Mouse (Mus musculus): ENCODE measurements around the gene Enkd1. TPM values are rescaled to one million over a fixed set of nuclear protein-coding genes. Genes with fewer than 3 reads are reported as not detected.

The Enkd1 gene
- 8.9 and 12.2 TPM in 2 replicates for polyA plus RNA-seq (2012; ENCODE audit: low replicate concordance)

GRCm38 (mm10) chr8:105707498-105708403 is at the start of gene Enkd1, which contains the start of gene 4933405L10Rik:
Enkd1 (minus strand) TSS chr8:105708210.
4933405L10Rik (plus strand) TSS chr8:105707655.

GRCm38 (mm10) chr8:105700966-105701824 is 6.8 kb downstream of the Enkd1 start, which contains the start of the genes Acd and Pard6a:
Acd (minus strand) TSS chr8:105701102.
Pard6a (plus strand) TSS chr8:105701148.

GRCm38 (mm10) chr8:105685796-105686308 is 22.2 kb downstream of the Enkd1 start, which contains the start of gene Carmil2:
Carmil2 (plus strand) TSS chr8:105686274.

Other genes starting within 250 kb of the Enkd1 start
- gene Tppp3, start 236.7 kb downstream of the Enkd1 start, polyA plus RNA-seq (2012; ENCODE audit: low replicate concordance): 11.8 and 41.7 TPM in 2 replicates
- gene Zdhhc1, start 211.3 kb downstream of the Enkd1 start, polyA plus RNA-seq (2012; ENCODE audit: low replicate concordance): 8.8 and 14.2 TPM in 2 replicates
- 0.06 TPM in 1 of 2 replicates, not detected in the other for gene Hsd11b2, start 189.5 kb downstream of the Enkd1 start, polyA plus RNA-seq (2012; ENCODE audit: low replicate concordance)
- 16.6 and 36.8 TPM in 2 replicates for gene Atp6v0d1, start 142.2 kb downstream of the Enkd1 start, polyA plus RNA-seq (2012; ENCODE audit: low replicate concordance)
- gene Ripor1, start 103.0 kb downstream of the Enkd1 start, polyA plus RNA-seq (2012; ENCODE audit: low replicate concordance): 13.2 and 17.0 TPM in 2 replicates
- gene Ctcf, start 71.6 kb downstream of the Enkd1 start, polyA plus RNA-seq (2012; ENCODE audit: low replicate concordance): 167 and 352 TPM in 2 replicates
- not detected in 2 replicates for gene Agrp, start 70.8 kb downstream of the Enkd1 start, polyA plus RNA-seq (2012; ENCODE audit: low replicate concordance)
- 183 and 580 TPM in 2 replicates for gene Carmil2, start 21.9 kb downstream of the Enkd1 start, polyA plus RNA-seq (2012; ENCODE audit: low replicate concordance)
- gene Acd, start 7.1 kb downstream of the Enkd1 start, polyA plus RNA-seq (2012; ENCODE audit: low replicate concordance): 23.1 and 61.2 TPM in 2 replicates
- 5.1 and 6.2 TPM in 2 replicates for gene Pard6a, start 7.1 kb downstream of the Enkd1 start, polyA plus RNA-seq (2012; ENCODE audit: low replicate concordance)
- gene 4933405L10Rik, start 555 bp downstream of the Enkd1 start, polyA plus RNA-seq (2012; ENCODE audit: low replicate concordance): not detected in 2 replicates
- gene Gfod2, start 50.5 kb upstream of the Enkd1 start, polyA plus RNA-seq (2012; ENCODE audit: low replicate concordance): 3.2 and 6.1 TPM in 2 replicates
- 19.8 and 48.7 TPM in 2 replicates for gene Ranbp10, start 119.1 kb upstream of the Enkd1 start, polyA plus RNA-seq (2012; ENCODE audit: low replicate concordance)
- 0.07 TPM in 1 of 2 replicates, not detected in the other for gene Tsnaxip1, start 119.5 kb upstream of the Enkd1 start, polyA plus RNA-seq (2012; ENCODE audit: low replicate concordance)
- 9.2 and 12.3 TPM in 2 replicates for gene Cenpt, start 145.1 kb upstream of the Enkd1 start, polyA plus RNA-seq (2012; ENCODE audit: low replicate concordance)
- 19.0 and 24.1 TPM in 2 replicates for gene Thap11, start 146.9 kb upstream of the Enkd1 start, polyA plus RNA-seq (2012; ENCODE audit: low replicate concordance)
- gene Nutf2, start 152.4 kb upstream of the Enkd1 start, polyA plus RNA-seq (2012; ENCODE audit: low replicate concordance): 38.8 and 39.6 TPM in 2 replicates
- 23.1 and 27.6 TPM in 2 replicates for gene Edc4, start 172.7 kb upstream of the Enkd1 start, polyA plus RNA-seq (2012; ENCODE audit: low replicate concordance)
- gene Nrn1l, start 185.4 kb upstream of the Enkd1 start, polyA plus RNA-seq (2012; ENCODE audit: low replicate concordance): 3.1 and 6.7 TPM in 2 replicates
- 9.4 and 20.9 TPM in 2 replicates for gene Pskh1, start 192.2 kb upstream of the Enkd1 start, polyA plus RNA-seq (2012; ENCODE audit: low replicate concordance)
- gene Ctrl, start 225.7 kb upstream of the Enkd1 start, polyA plus RNA-seq (2012; ENCODE audit: low replicate concordance): 0.53 and 1.1 TPM in 2 replicates
- gene Psmb10, start 230.2 kb upstream of the Enkd1 start, polyA plus RNA-seq (2012; ENCODE audit: low replicate concordance): 387 and 416 TPM in 2 replicates
- 0.10 and 0.83 TPM in 2 replicates for gene Lcat, start 235.2 kb upstream of the Enkd1 start, polyA plus RNA-seq (2012; ENCODE audit: low replicate concordance)